Mouse (Mus musculus) midbrain, embryonic 13.5 days (tissue): ENCODE measurements around the gene Mpc1. TPM values are rescaled to one million over a fixed set of nuclear protein-coding genes. Genes with fewer than 3 reads are reported as not detected.

Source experiments
- ATAC-seq: fragments of 200-750 bp; cut with Nextera tagmentation; 2 replicates; pipeline ENCODE4 v1.8.0; 2017; ENCODE audit warnings: mild to moderate bottlenecking, moderate TSS enrichment, moderate library complexity
- H3K27ac ChIP-seq: fragments of 300-500 bp; sonication (generic); 2 replicates; pipeline ENCODE4 v1.5.1; 2015; ENCODE audit warnings: inconsistent platforms, mild to moderate bottlenecking, moderate library complexity
- H3K27me3 ChIP-seq: fragments of 300-500 bp; sonication (generic); 2 replicates; pipeline ENCODE4 v1.6.1; 2015; ENCODE audit warnings: mild to moderate bottlenecking, inconsistent platforms
- H3K36me3 ChIP-seq: fragments of 300-500 bp; sonication (generic); 2 replicates; pipeline ENCODE4 v1.6.1; 2015; ENCODE audit warnings: mild to moderate bottlenecking, inconsistent platforms
- H3K4me1 ChIP-seq: fragments of 300-500 bp; sonication (generic); replicated peaks from 2 replicates; pipeline ENCODE4 v1.6.1; 2015; ENCODE audit warnings: inconsistent platforms
- H3K4me2 ChIP-seq: fragments of 300-500 bp; sonication (generic); replicated peaks from 2 replicates; pipeline ENCODE4 v1.6.1; 2015; ENCODE audit warnings: moderate library complexity, mild to moderate bottlenecking, inconsistent platforms
- H3K4me3 ChIP-seq: fragments of 300-500 bp; sonication (generic); replicated peaks from 2 replicates; pipeline ENCODE4 v1.5.1; 2015; ENCODE audit warnings: mild to moderate bottlenecking, inconsistent platforms
- H3K9ac ChIP-seq: fragments of 300-500 bp; sonication (generic); replicated peaks from 2 replicates; pipeline ENCODE4 v1.6.1; 2015; ENCODE audit warnings: mild to moderate bottlenecking, inconsistent platforms
- H3K9me3 ChIP-seq: fragments of 300-500 bp; sonication (generic); 2 replicates; pipeline ENCODE4 v1.6.1; 2016; ENCODE audit warnings: mild to moderate bottlenecking, inconsistent platforms
- WGBS: fragments of 180-500 bp; shearing (Covaris S2); methylation state at CpG from one replicate; pipeline ENCODE4 v1.1.7; 2015; 5-methylcytosine and 5-hydroxymethylcytosine counted together
- polyA plus RNA-seq: library from polyadenylated mRNA; unstranded; fragments of >200 nt; fragmentation: Nextera tagmentation; extraction: Ambion mirVana; gene quantifications from 2 replicates; pipeline ENCODE4 v1.2.1, GENCODE M21; 2015

The Mpc1 gene
- polyA plus RNA-seq, 1 experiment from 2014 or later = 192 TPM

GRCm38 (mm10) chr17:8284254-8284661, 1.6 kb downstream of the Mpc1 start:
- peak overlapping the region; percentile 93 for H3K4me3 ChIP-seq
- peak; percentile 4; the same call in 1 of the 2 replicates for ATAC-seq
- under 1% methylated on average over 32 of the region's 32 CpGs for WGBS
- H3K36me3 ChIP-seq = peaks cover 5% of the 10 kb centered on the region; the same call in 1 of the 2 replicates
- peak overlapping the region; percentile 99 for H3K4me2 ChIP-seq
- no peaks in the 10 kb centered on the region for H3K9me3 ChIP-seq
- peaks cover 21% of the 10 kb centered on the region for H3K4me1 ChIP-seq
- peak overlapping the region; percentile 86 for H3K9ac ChIP-seq
- peak overlapping the region; percentile 88; the same call in 1 of the 2 replicates for H3K27ac ChIP-seq
- H3K27me3 ChIP-seq = no peaks in the 10 kb centered on the region; the same call in 1 of the 2 replicates

- WGBS = 45% methylated on average over 8 of the region's 8 CpGs
- no peaks in the 10 kb centered on the region for H3K9me3 ChIP-seq
- H3K27ac ChIP-seq = no peak overlapping the region
- H3K9ac ChIP-seq = peak overlapping the region; percentile 86; the same call in 1 of the 2 replicates
- H3K4me2 ChIP-seq = peak overlapping the region; percentile 99
- peaks cover 13% of the 10 kb centered on the region for H3K36me3 ChIP-seq
- H3K4me1 ChIP-seq = peaks cover 21% of the 10 kb centered on the region
- H3K4me3 ChIP-seq = peak overlapping the region; percentile 93
- H3K27me3 ChIP-seq = no peaks in the 10 kb centered on the region; the same call in 1 of the 2 replicates
- no peak for ATAC-seq
Observed at GRCm38 (mm10) chr17:8285056-8285455, 2.4 kb downstream of the Mpc1 start.

- no peak overlapping the region for H3K9ac ChIP-seq
- no peak for ATAC-seq
- no peak overlapping the region for H3K4me3 ChIP-seq
- H3K4me2 ChIP-seq = no peak overlapping the region
- H3K27ac ChIP-seq = no peak overlapping the region
- H3K36me3 ChIP-seq = peaks cover 15% of the 10 kb centered on the region
- peaks cover 21% of the 10 kb centered on the region for H3K4me1 ChIP-seq
- no peaks in the 10 kb centered on the region for H3K9me3 ChIP-seq
- no peaks in the 10 kb centered on the region; the same call in 1 of the 2 replicates for H3K27me3 ChIP-seq
- WGBS = 88% methylated on average over 4 of the region's 4 CpGs
Observed at GRCm38 (mm10) chr17:8286987-8287386, 4.3 kb downstream of the Mpc1 start.

GRCm38 (mm10) chr17:8289993-8290679, 7.4 kb downstream of the Mpc1 start:
- no peak overlapping the region for H3K4me2 ChIP-seq
- no peaks in the 10 kb centered on the region for H3K27me3 ChIP-seq
- H3K27ac ChIP-seq = no peak overlapping the region
- peaks cover 4% of the 10 kb centered on the region for H3K4me1 ChIP-seq
- ATAC-seq = no peak
- no peak overlapping the region for H3K4me3 ChIP-seq
- peaks cover 18% of the 10 kb centered on the region for H3K36me3 ChIP-seq
- H3K9me3 ChIP-seq = no peaks in the 10 kb centered on the region
- WGBS = 92% methylated on average over 3 of the region's 3 CpGs
- no peak overlapping the region for H3K9ac ChIP-seq

- Histone ChIP-seq H3K36me3 (peaks cover 20% of the 10 kb centered on the region), H3K4me2 (no peak overlapping the region), H3K9ac (no peak overlapping the region), H3K4me1 (no peaks in the 10 kb centered on the region), H3K27me3 (no peaks in the 10 kb centered on the region), H3K27ac (no peak overlapping the region), H3K9me3 (no peaks in the 10 kb centered on the region), H3K4me3 (no peak overlapping the region)
- no peak for ATAC-seq
Observed at GRCm38 (mm10) chr17:8290736-8291135, 8.0 kb downstream of the Mpc1 start.

GRCm38 (mm10) chr17:8295825-8296224, 13.1 kb downstream of the Mpc1 start:
- ATAC-seq = no peak
- Histone ChIP-seq H3K9me3 (no peaks in the 10 kb centered on the region), H3K36me3 (peaks cover 21% of the 10 kb centered on the region), H3K27me3 (no peaks in the 10 kb centered on the region), H3K27ac (no peak overlapping the region), H3K9ac (no peak overlapping the region), H3K4me1 (no peaks in the 10 kb centered on the region), H3K4me3 (no peak overlapping the region), H3K4me2 (no peak overlapping the region)

- H3K9me3 ChIP-seq = no peaks in the 10 kb centered on the region
- no peak overlapping the region for H3K27ac ChIP-seq
- H3K36me3 ChIP-seq = peaks cover 21% of the 10 kb centered on the region
- no peak overlapping the region for H3K9ac ChIP-seq
- ATAC-seq = no peak
- no peaks in the 10 kb centered on the region for H3K27me3 ChIP-seq
- H3K4me2 ChIP-seq = no peak overlapping the region
- WGBS = 90% methylated on average over 9 of the region's 9 CpGs
- no peak overlapping the region for H3K4me3 ChIP-seq
- no peaks in the 10 kb centered on the region for H3K4me1 ChIP-seq
Observed at GRCm38 (mm10) chr17:8296313-8296844, 13.7 kb downstream of the Mpc1 start.

- peaks cover 21% of the 10 kb centered on the region for H3K36me3 ChIP-seq
- H3K4me2 ChIP-seq = no peak overlapping the region
- no peaks in the 10 kb centered on the region for H3K27me3 ChIP-seq
- H3K4me3 ChIP-seq = no peak overlapping the region
- ATAC-seq = no peak
- no peak overlapping the region; the same call in 1 of the 2 replicates for H3K27ac ChIP-seq
- WGBS = 92% methylated on average over 5 of the region's 5 CpGs
- H3K9me3 ChIP-seq = no peaks in the 10 kb centered on the region
- no peaks in the 10 kb centered on the region for H3K4me1 ChIP-seq
- H3K9ac ChIP-seq = no peak overlapping the region
Observed at GRCm38 (mm10) chr17:8297746-8298145, 15.0 kb downstream of the Mpc1 start.

- ATAC-seq = no peak
- Histone ChIP-seq H3K9ac (no peak overlapping the region), H3K27me3 (no peaks in the 10 kb centered on the region), H3K4me2 (no peak overlapping the region), H3K4me1 (no peaks in the 10 kb centered on the region), H3K27ac (no peak overlapping the region; the same call in 1 of the 2 replicates), H3K9me3 (no peaks in the 10 kb centered on the region), H3K36me3 (peaks cover 20% of the 10 kb centered on the region), H3K4me3 (no peak overlapping the region)
- 87% methylated on average over 2 of the region's 2 CpGs for WGBS
Observed at GRCm38 (mm10) chr17:8298281-8298680, 15.6 kb downstream of the Mpc1 start.

GRCm38 (mm10) chr17:8299524-8299923, 16.8 kb downstream of the Mpc1 start:
- ATAC-seq = no peak

GRCm38 (mm10) chr17:8301515-8301914, 18.8 kb downstream of the Mpc1 start:
- Histone ChIP-seq H3K36me3 (peaks cover 13% of the 10 kb centered on the region), H3K27me3 (peaks cover 6% of the 10 kb centered on the region; the same call in 1 of the 2 replicates), H3K4me3 (no peak overlapping the region), H3K4me2 (no peak overlapping the region), H3K9ac (no peak overlapping the region), H3K4me1 (no peaks in the 10 kb centered on the region), H3K9me3 (no peaks in the 10 kb centered on the region), H3K27ac (no peak overlapping the region)
- 82% methylated on average over 4 of the region's 4 CpGs for WGBS
- no peak for ATAC-seq

More at GRCm38 (mm10) chr17:8299524-8299923, 16.8 kb downstream of the Mpc1 start:
- H3K4me1 ChIP-seq = no peaks in the 10 kb centered on the region
- H3K9ac ChIP-seq = no peak overlapping the region
- no peaks in the 10 kb centered on the region for H3K9me3 ChIP-seq
- no peak overlapping the region for H3K27ac ChIP-seq
- H3K4me3 ChIP-seq = no peak overlapping the region
- 0 out of 2 replicates have a peak, but pooled peaks cover 4% of the 10 kb centered on the region for H3K27me3 ChIP-seq
- H3K4me2 ChIP-seq = no peak overlapping the region
- peaks cover 18% of the 10 kb centered on the region for H3K36me3 ChIP-seq

GRCm38 (mm10) chr17:8302772-8303438, 20.2 kb downstream of the Mpc1 start:
- no peaks in the 10 kb centered on the region for H3K9me3 ChIP-seq
- WGBS = 73% methylated on average over 7 of the region's 7 CpGs
- H3K4me2 ChIP-seq = no peak overlapping the region
- peaks cover 8% of the 10 kb centered on the region for H3K36me3 ChIP-seq
- H3K4me3 ChIP-seq = no peak overlapping the region
- ATAC-seq = no peak
- no peak overlapping the region for H3K27ac ChIP-seq
- peaks cover 6% of the 10 kb centered on the region; the same call in 1 of the 2 replicates for H3K27me3 ChIP-seq
- no peaks in the 10 kb centered on the region for H3K4me1 ChIP-seq
- no peak overlapping the region for H3K9ac ChIP-seq
